Mouse (Mus musculus) spleen, adult 2 months (tissue): ENCODE measurements around the gene Ssx2ip. TPM values are rescaled to one million over a fixed set of nuclear protein-coding genes. Genes with fewer than 3 reads are reported as not detected.

Experiments used
- DNase-seq, 2 experiments: peaks; one replicate each; pipeline versions ENCODE4 v3.0.0 to v3.0.0-alpha.2; 2012 to 2021; ENCODE audit warnings: low spot score in 2 of 2, low read depth in 1 of 2
- H3K27ac ChIP-seq: fragments of 200-500 bp; 2 replicates; pipeline ENCODE4 v1.5.1; 2012; ENCODE audit warnings: low read length, inconsistent platforms; ENCODE audit not compliant: insufficient read depth
- H3K27me3 ChIP-seq: fragments of 200-500 bp; 2 replicates; pipeline ENCODE4 v1.6.1; 2012; ENCODE audit warnings: mild to moderate bottlenecking, moderate library complexity, low read length, inconsistent platforms; ENCODE audit not compliant: control insufficient read depth, insufficient read depth
- H3K36me3 ChIP-seq: fragments of 200-500 bp; 2 replicates; pipeline ENCODE4 v1.6.1; 2012; ENCODE audit warnings: mild to moderate bottlenecking, low read length, inconsistent platforms; ENCODE audit not compliant: control insufficient read depth, insufficient read depth
- H3K4me1 ChIP-seq: fragments of 200-500 bp; 2 replicates; pipeline ENCODE4 v1.6.1; 2011; ENCODE audit warnings: inconsistent platforms; ENCODE audit not compliant: control insufficient read depth, insufficient read depth, insufficient read length
- H3K4me3 ChIP-seq: fragments of 200-500 bp; 2 replicates; pipeline ENCODE4 v1.5.1; 2011; ENCODE audit warnings: mild to moderate bottlenecking, inconsistent platforms; ENCODE audit not compliant: insufficient read depth, insufficient read length; ENCODE audit errors: extremely low read depth
- CTCF ChIP-seq: fragments of 200-500 bp; IDR thresholded peaks from 2 replicates; pipeline ENCODE4 v1.5.1; 2011; ENCODE audit warnings: mild to moderate bottlenecking, inconsistent platforms; ENCODE audit not compliant: insufficient read depth, insufficient read length, insufficient replicate concordance; ENCODE audit errors: extremely low read depth
- POLR2A ChIP-seq: fragments of 200-500 bp; IDR thresholded peaks from 2 replicates; pipeline ENCODE4 v1.6.1; 2011; ENCODE audit warnings: low read depth, low read length, inconsistent platforms
- WGBS: fragments of 180-500 bp; shearing (Covaris S2); methylation state at CpG from one replicate; pipeline ENCODE4 v1.1.7; 2018; 5-methylcytosine and 5-hydroxymethylcytosine counted together
- polyA plus RNA-seq: library from polyadenylated mRNA; depleted of rRNA; stranded (reverse); fragments of >200 nt; gene quantifications from 2 replicates; pipeline ENCODE4 v1.2.3, GENCODE M21; 2012

The Ssx2ip gene
- polyA plus RNA-seq, 1 experiment, result 1.6 TPM

DNA sequence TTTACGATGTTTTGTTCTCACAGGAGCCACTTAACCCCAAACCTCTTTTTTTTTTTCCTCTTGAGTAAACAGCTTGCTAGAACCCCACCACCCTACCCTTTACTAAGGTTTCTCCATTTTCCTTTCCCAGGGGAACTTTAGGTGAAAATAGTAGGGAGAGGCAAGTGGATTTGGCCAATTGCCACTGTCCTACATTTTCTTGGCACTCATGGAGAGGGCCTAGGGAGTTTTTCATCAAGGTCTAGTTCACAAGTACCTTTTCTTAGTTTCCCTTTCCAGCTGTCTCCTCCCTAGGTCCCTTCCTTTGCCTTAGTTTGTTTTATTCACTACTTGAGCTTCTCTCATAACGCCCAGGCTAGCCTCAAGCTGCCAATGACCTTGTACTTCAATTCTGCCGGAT lies 672 bp upstream of the Ssx2ip start:
- no peaks in the 10 kb centered on the region for H3K36me3 ChIP-seq
- H3K4me3 ChIP-seq, result peak overlapping the region; percentile 77; the same call in 1 of the 2 replicates
- TF ChIP-seq CTCF (no peak), POLR2A (no peak)
- no peak for DNase-seq
- WGBS, result 25% methylated on average over 3 of the region's 3 CpGs
- H3K27me3 ChIP-seq, result no peaks in the 10 kb centered on the region
- no peaks in the 10 kb centered on the region for H3K4me1 ChIP-seq
- H3K27ac ChIP-seq, result no peak overlapping the region

DNA sequence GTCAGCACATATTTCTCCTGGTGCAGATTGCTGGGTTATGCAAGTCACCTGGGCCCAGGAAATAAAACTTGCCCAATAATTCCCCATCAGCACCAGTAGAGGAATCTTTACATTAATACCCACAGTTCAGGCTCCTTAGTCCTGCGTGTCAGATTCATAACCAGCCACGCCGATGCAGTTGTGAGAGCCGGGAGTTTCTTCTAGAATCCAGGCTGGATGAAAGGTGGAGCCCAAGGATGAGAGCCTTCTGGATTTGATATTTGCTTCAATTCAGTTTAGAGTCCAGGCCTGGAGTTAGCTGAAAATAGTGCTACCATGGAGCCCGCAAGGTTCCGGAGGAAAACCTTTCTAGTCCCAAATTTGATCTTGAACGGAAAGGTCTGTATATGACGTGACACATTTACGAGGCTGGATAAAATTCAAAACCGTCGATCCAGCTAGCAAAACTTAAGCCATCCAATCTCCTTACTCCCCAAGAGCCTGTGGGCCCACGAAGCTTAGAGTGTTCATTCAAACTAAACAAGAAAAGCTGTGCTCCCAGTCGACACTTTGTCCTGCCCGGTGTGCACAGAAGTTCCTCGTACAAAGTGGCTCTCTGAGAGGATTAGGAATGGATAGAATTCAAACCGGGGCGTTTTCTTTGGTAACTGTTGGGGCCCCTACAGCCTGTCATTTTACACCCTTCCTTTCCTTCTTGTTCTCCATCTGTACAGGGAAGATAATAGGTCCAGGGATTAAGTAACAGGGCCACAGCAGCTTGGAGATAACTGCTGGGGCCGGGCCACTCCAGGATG lies 968 bp downstream of the Ssx2ip start:
- Histone ChIP-seq H3K4me1 (no peaks in the 10 kb centered on the region), H3K27me3 (no peaks in the 10 kb centered on the region), H3K4me3 (peak overlapping the region; percentile 77), H3K27ac (no peak overlapping the region), H3K36me3 (no peaks in the 10 kb centered on the region)
- 63% methylated on average over 18 of the region's 18 CpGs for WGBS
- TF ChIP-seq CTCF (no peak), POLR2A (no peak)
- DNase-seq, result no peak

DNA sequence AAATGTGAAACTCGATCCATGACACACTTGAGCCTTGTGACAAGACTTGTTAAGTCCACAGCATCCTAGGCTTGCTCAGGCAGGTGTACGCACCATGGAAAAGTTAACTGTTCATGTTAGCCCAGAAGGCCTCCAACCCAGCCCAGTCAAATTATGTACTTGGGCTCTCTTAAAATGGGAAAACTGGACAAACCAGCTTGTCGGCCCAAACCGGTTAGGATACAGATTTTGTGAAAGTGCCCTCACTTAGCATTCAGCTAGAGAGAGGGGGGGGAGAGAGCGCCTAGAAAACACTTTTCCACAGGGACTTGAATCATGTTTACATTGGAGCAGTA lies 1.5 kb downstream of the Ssx2ip start:
- H3K27ac ChIP-seq, result no peak overlapping the region
- no peaks in the 10 kb centered on the region for H3K4me1 ChIP-seq
- DNase-seq, result no peak
- no peak for TF ChIP-seq CTCF
- no peak for TF ChIP-seq POLR2A
- 88% methylated on average over 5 of the region's 5 CpGs for WGBS
- no peak overlapping the region for H3K4me3 ChIP-seq
- H3K36me3 ChIP-seq, result no peaks in the 10 kb centered on the region
- H3K27me3 ChIP-seq, result no peaks in the 10 kb centered on the region

DNA sequence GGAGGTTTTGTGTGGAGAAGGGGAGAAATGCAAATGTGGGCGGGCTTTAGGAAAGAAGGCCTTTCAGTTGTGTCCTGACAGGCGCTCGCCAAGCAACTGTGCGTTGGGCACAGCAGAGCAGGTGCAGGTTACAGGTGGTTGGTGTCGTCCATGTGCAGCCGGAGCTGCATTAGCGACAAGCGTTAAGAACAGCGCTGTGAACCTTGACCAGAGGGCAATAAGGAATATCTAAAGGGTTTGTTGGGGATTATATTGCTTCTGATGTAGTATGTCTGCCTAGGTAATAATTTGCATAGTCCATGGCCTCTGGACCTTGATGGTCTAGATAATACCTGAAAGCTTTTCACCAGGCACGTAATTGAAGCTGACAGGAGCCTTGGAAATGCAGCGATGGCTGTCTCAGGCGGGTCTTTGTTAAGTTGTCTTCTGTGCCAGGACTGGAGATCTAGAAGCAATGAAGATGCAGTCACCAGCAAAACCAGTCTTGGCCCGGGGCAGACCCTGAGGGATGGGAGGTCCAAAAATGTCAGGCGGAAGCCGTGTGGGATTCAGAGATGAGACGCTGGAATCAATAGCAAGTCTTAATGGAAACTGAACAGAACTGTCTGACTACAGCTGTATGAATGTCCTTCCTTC lies 2.8 kb downstream of the Ssx2ip start:
- WGBS, result 97% methylated on average over 16 of the region's 16 CpGs
- Histone ChIP-seq H3K36me3 (no peaks in the 10 kb centered on the region), H3K4me3 (no peak overlapping the region), H3K27me3 (no peaks in the 10 kb centered on the region), H3K27ac (no peak overlapping the region), H3K4me1 (no peaks in the 10 kb centered on the region)
- DNase-seq, result no peak
- TF ChIP-seq CTCF (no peak), POLR2A (no peak)

DNA sequence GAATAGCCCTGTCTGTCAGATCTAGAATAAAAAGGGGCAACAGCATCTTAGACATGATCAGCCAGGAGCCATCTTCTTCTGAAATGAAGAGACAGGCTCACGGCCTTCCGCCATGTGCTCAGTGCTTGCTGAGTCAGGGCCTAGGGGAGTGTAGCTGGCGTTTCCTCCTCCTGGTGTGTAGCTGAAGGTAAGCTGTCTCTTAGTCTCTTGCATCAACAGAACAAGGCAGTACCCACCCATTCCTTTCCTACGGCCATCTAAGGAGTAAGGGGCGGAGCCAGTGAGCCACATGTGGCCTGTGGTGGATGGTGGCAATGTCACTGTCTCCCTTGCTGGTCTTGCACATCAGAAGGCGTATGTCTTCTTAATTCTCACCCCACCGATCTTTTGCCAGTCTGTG lies 5.7 kb downstream of the Ssx2ip start:
- no peak for DNase-seq
- Histone ChIP-seq H3K27ac (no peak overlapping the region), H3K4me1 (no peaks in the 10 kb centered on the region), H3K36me3 (no peaks in the 10 kb centered on the region), H3K4me3 (no peak overlapping the region), H3K27me3 (no peaks in the 10 kb centered on the region)
- 82% methylated on average over 7 of the region's 7 CpGs for WGBS
- no peak for TF ChIP-seq CTCF
- no peak for TF ChIP-seq POLR2A

DNA sequence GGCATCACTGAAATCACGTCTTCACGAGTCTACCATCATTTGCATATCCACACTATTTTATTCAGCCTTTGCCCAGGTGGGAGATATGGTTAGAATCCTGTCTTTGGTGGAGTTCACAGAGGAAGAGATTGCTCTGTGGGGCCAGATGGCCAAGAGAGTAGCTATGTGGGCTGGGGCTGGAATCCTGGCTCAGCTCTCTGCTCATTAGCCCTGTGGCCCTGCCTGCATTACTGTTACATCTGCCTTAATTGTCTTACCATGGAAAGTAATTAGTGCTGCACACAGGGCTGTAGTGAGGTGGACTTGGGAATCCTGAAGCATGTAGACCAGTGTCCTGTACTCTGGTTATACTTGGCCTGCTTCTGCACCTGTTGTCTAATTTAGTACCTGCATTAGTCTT lies 7.6 kb downstream of the Ssx2ip start:
- WGBS, result 87% methylated on average over 2 of the region's 2 CpGs
- TF ChIP-seq POLR2A (no peak), CTCF (no peak)
- Histone ChIP-seq H3K4me3 (no peak overlapping the region), H3K36me3 (no peaks in the 10 kb centered on the region), H3K27me3 (no peaks in the 10 kb centered on the region), H3K4me1 (no peaks in the 10 kb centered on the region), H3K27ac (no peak overlapping the region)
- no peak for DNase-seq

DNA sequence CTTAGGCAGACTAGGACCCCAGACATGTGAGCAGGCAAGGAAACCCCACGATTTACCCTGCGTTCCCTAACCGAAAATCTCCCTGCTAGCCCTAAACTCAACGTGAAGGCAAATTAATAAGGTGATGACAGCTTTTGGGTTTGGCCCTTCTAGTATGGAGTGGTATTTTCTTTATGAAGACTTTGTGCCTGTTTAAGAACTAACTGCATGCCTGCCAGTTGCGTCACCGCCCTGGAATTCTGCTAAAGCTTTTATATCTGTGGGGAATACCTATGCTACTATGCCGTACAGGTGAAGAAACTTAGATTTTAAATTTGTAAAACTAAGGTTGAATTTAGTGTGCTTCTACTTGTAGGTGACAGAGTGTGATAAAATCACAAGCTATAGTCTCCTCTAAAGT lies 8.0 kb downstream of the Ssx2ip start:
- Histone ChIP-seq H3K4me1 (no peaks in the 10 kb centered on the region), H3K36me3 (no peaks in the 10 kb centered on the region), H3K4me3 (no peak overlapping the region), H3K27ac (no peak overlapping the region), H3K27me3 (no peaks in the 10 kb centered on the region)
- TF ChIP-seq CTCF, result no peak
- WGBS, result 95% methylated on average over 7 of the region's 7 CpGs
- DNase-seq, result no peak
